Comparison of ENCODE assay signal across 19 mouse cellular contexts in the genomic region with DNA sequence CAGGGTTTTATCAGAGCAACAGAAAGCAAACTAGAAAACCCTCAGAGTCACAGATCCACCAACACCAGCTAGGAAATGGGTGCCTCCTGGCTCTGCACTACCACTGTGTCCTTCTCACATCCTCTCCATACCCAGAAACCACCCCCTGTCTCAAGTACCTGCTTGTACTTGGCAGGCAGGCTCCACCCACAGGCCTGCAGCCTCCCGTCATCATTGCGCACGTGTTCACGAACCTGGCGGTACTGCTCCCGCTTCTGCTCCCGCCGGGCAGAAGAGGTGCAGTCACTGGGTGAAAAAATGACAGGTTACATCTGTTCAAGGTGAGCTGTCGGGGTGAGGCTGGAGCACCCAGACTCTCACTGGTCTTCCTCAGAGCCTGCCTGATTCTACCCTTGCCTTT. TPM values are rescaled to one million over a fixed set of nuclear protein-coding genes. Genes with fewer than 3 reads are reported as not detected.
DNase-seq lines count a peak whose midpoint lies in the region; ATAC-seq and TF ChIP-seq lines count a peak whose summit lies in the region.
"Had no signal": no experiment of that assay in that cellular context is flagged by ENCODE, and none has a peak within 500 bp of the region (broad histone marks: within the 10 kb centered on the region; RNA-seq: fewer than 3 reads in every experiment).

No protein-coding gene starts in this region.

- no peak for ATAC-seq in liver, embryonic 12.5 days
- ATAC-seq: forebrain, embryonic 16.5 days; inflammation-experienced regulatory T-cells, adult 6 months; midbrain, embryonic 16.5 days had no signal

- no peak overlapping the region for H3ac ChIP-seq in myocyte (ENCODE audit: control insufficient read depth, insufficient read length)

- peak overlapping the region; percentile 64 for H3K9ac ChIP-seq in liver, embryonic 12.5 days
- H3K9ac ChIP-seq: heart, embryonic 15.5 days; hindbrain, embryonic 14.5 days; limb, embryonic 13.5 days; lung, embryonic 15.5 days; stomach, embryonic 15.5 days had no signal

- H3K27ac ChIP-seq in left cerebral cortex, adult 2 months = peak overlapping the region; percentile 44; the same call in 1 of the 2 replicates
- peak overlapping the region; percentile 18; the same call in 1 of the 2 replicates for H3K27ac ChIP-seq in bone marrow, adult 2 months (ENCODE audit: control insufficient read depth, insufficient read depth, low read depth, low read length, poor library complexity)
- peak overlapping the region; percentile 98 for H3K27ac ChIP-seq in liver, embryonic 12.5 days
- H3K27ac ChIP-seq: embryonic facial prominence, embryonic 10.5 days; heart, embryonic 15.5 days; hindbrain, embryonic 14.5 days; limb, embryonic 13.5 days; lung, embryonic 15.5 days; macrophage; midbrain, embryonic 10.5 days; stomach, embryonic 15.5 days had no signal

- 94% methylated on average over 9 of the region's 9 CpGs for WGBS in bone marrow, adult 2 months
- WGBS in liver, embryonic 12.5 days (ENCODE audit: insufficient replicate concordance) = 92% methylated on average over 9 of the region's 9 CpGs

- no peaks in the 10 kb centered on the region for H3K79me2 ChIP-seq in myocyte (ENCODE audit: control insufficient read depth, insufficient read depth)

- no peak overlapping the region for H3K4me3 ChIP-seq in left cerebral cortex, adult 2 months
- H3K4me3 ChIP-seq in bone marrow, adult 2 months (replicated peaks; ENCODE audit: control insufficient read depth, low read depth, low read length) = no peak overlapping the region
- H3K4me3 ChIP-seq in liver, embryonic 12.5 days = no peak overlapping the region
- no peak overlapping the region for H3K4me3 ChIP-seq in myocyte
- H3K4me3 ChIP-seq: embryonic facial prominence, embryonic 10.5 days; heart, embryonic 15.5 days; limb, embryonic 13.5 days; lung, embryonic 15.5 days; stomach, embryonic 15.5 days had no signal

- TF ChIP-seq POLR2A in bone marrow, adult 2 months (IDR thresholded peaks at IDR 0.05; ENCODE audit: borderline replicate concordance, control insufficient read depth, low read depth, low read length) = no peak
- no peak for TF ChIP-seq POLR2A in myocyte (IDR thresholded peaks at IDR 0.05; ENCODE audit: insufficient read length, low read depth)

- H3K9me3 ChIP-seq in liver, embryonic 12.5 days (replicated peaks) = no peaks in the 10 kb centered on the region
- H3K9me3 ChIP-seq: embryonic facial prominence, embryonic 10.5 days; heart, embryonic 15.5 days; limb, embryonic 13.5 days; lung, embryonic 15.5 days; midbrain, embryonic 10.5 days; stomach, embryonic 15.5 days had no signal

- intact Hi-C loops in left cerebral cortex, adult 2 months (cut with DNase I) = no loop called here

- no peak for DNase-seq in left cerebral cortex, adult 2 months (ENCODE audit: extremely low spot score in 1 of 2, low spot score in 2 of 2)
- no peak for DNase-seq in left cerebral cortex, adult 11 months (ENCODE audit: low spot score)
- DNase-seq in testis, postnatal 10 days (ENCODE audit: low spot score) = no peak
- no peak for DNase-seq in right cerebral cortex, postnatal 25 days
- DNase-seq: heart, postnatal 36 days had no signal

- peak overlapping the region; percentile 66 for H3K4me2 ChIP-seq in liver, embryonic 12.5 days
- no peak overlapping the region for H3K4me2 ChIP-seq in myocyte (ENCODE audit: low read depth)
- H3K4me2 ChIP-seq: heart, embryonic 15.5 days; hindbrain, embryonic 14.5 days; limb, embryonic 13.5 days; lung, embryonic 15.5 days; stomach, embryonic 15.5 days had no signal

- no peak for TF ChIP-seq CTCF in left cerebral cortex, adult 2 months (IDR thresholded peaks at IDR 0.05)
- TF ChIP-seq CTCF in bone marrow, adult 2 months (IDR thresholded peaks at IDR 0.05; ENCODE audit: control insufficient read depth, insufficient read depth, low read length) = no peak

- H3K27me3 ChIP-seq in liver, embryonic 12.5 days (replicated peaks) = no peaks in the 10 kb centered on the region
- no peaks in the 10 kb centered on the region for H3K27me3 ChIP-seq in myocyte (ENCODE audit: control insufficient read depth, insufficient read depth, insufficient read length)
- H3K27me3 ChIP-seq: heart, embryonic 15.5 days; limb, embryonic 13.5 days; lung, embryonic 15.5 days; stomach, embryonic 15.5 days had no signal

- peaks cover 4% of the 10 kb centered on the region; the same call in 1 of the 2 replicates for H3K4me1 ChIP-seq in bone marrow, adult 2 months (ENCODE audit: control insufficient read depth, insufficient read depth, low read length)
- H3K4me1 ChIP-seq in liver, embryonic 12.5 days = peaks cover 39% of the 10 kb centered on the region
- H3K4me1 ChIP-seq: embryonic facial prominence, embryonic 10.5 days; limb, embryonic 13.5 days; lung, embryonic 15.5 days; midbrain, embryonic 10.5 days; stomach, embryonic 15.5 days had no signal

- peaks cover 100% of the 10 kb centered on the region for H3K36me3 ChIP-seq in liver, embryonic 12.5 days
- peaks cover 39% of the 10 kb centered on the region for H3K36me3 ChIP-seq in myocyte (ENCODE audit: control insufficient read depth, insufficient read depth)

TF ChIP-seq in myocyte, 11 proteins besides CTCF, POLR2A, EP300 and RAD21:
- TF ChIP-seq E2F4 (IDR thresholded peaks at IDR 0.05; ENCODE audit: insufficient read depth) (no peak), TCF12 (IDR thresholded peaks at IDR 0.05; ENCODE audit: insufficient read depth, poor library complexity, severe bottlenecking) (no peak), MAX (IDR thresholded peaks at IDR 0.05; ENCODE audit: low read depth) (no peak), POLR2AphosphoS2 (IDR thresholded peaks at IDR 0.05; ENCODE audit: insufficient read length, low read depth) (peak; percentile 50), TCF3 (IDR thresholded peaks at IDR 0.05; ENCODE audit: insufficient read length, low read depth) (no peak)
TF ChIP-seq in myocyte: peak in this region for 1.

RNA-seq across cellular contexts. Expression of gene Nme3, which starts 7.5 kb away (rescaled TPM):
- 10 to 100 TPM; 46.5 to 51.2 TPM for total RNA-seq in left cerebral cortex, adult 2 months (2021)
- polyA plus RNA-seq in bone marrow, adult 2 months (2011; ENCODE audit: insufficient read depth, insufficient read length, low replicate concordance, missing spikeins) = 51.7 and 64.3 TPM in 2 replicates
- polyA plus RNA-seq in liver, embryonic 12.5 days (2016; fragmentation: Nextera tagmentation; extraction: Ambion mirVana) = 67.9 and 68.8 TPM in 2 replicates
- polyA plus RNA-seq in myocyte (2012; fragmentation: generic; extraction: Trizol) = 23.7 TPM

RNA-seq across cellular contexts. Expression of gene Mrps34, which starts 8.9 kb away (rescaled TPM):
- total RNA-seq in left cerebral cortex, adult 2 months (2021) = 10 to 100 TPM; 67.6 to 72.1 TPM
- 23.4 and 43.9 TPM in 2 replicates for polyA plus RNA-seq in bone marrow, adult 2 months (2011; ENCODE audit: insufficient read depth, insufficient read length, low replicate concordance, missing spikeins)
- polyA plus RNA-seq in liver, embryonic 12.5 days (2016; fragmentation: Nextera tagmentation; extraction: Ambion mirVana) = 101 and 106 TPM in 2 replicates
- polyA plus RNA-seq in myocyte (2012; fragmentation: generic; extraction: Trizol) = 142 TPM

RNA-seq across cellular contexts. Expression of gene Eme2, which starts 8.9 kb away (rescaled TPM):
- 10 to 100 TPM; 54.8 to 55.2 TPM for total RNA-seq in left cerebral cortex, adult 2 months (2021)
- 8.2 and 35.6 TPM in 2 replicates for polyA plus RNA-seq in bone marrow, adult 2 months (2011; ENCODE audit: insufficient read depth, insufficient read length, low replicate concordance, missing spikeins)
- polyA plus RNA-seq in liver, embryonic 12.5 days (2016; fragmentation: Nextera tagmentation; extraction: Ambion mirVana) = 20.3 and 21.4 TPM in 2 replicates
- 12.5 TPM for polyA plus RNA-seq in myocyte (2012; fragmentation: generic; extraction: Trizol)

RNA-seq across cellular contexts. Expression of gene Spsb3, which starts 17.3 kb away (rescaled TPM):
- 10 to 100 TPM; 58.6 to 63.3 TPM for total RNA-seq in left cerebral cortex, adult 2 months (2021)
- polyA plus RNA-seq in bone marrow, adult 2 months (2011; ENCODE audit: insufficient read depth, insufficient read length, low replicate concordance, missing spikeins) = 37.8 and 47.2 TPM in 2 replicates
- polyA plus RNA-seq in liver, embryonic 12.5 days (2016; fragmentation: Nextera tagmentation; extraction: Ambion mirVana) = 37.5 and 40.0 TPM in 2 replicates
- 46.6 TPM for polyA plus RNA-seq in myocyte (2012; fragmentation: generic; extraction: Trizol)

RNA-seq across cellular contexts. Expression of gene Nubp2, which starts 17.6 kb away (rescaled TPM):
- total RNA-seq in left cerebral cortex, adult 2 months (2021) = 10 to 100 TPM; 30.7 to 32.4 TPM
- 34.2 and 45.6 TPM in 2 replicates for polyA plus RNA-seq in bone marrow, adult 2 months (2011; ENCODE audit: insufficient read depth, insufficient read length, low replicate concordance, missing spikeins)
- polyA plus RNA-seq in liver, embryonic 12.5 days (2016; fragmentation: Nextera tagmentation; extraction: Ambion mirVana) = 97.7 and 108 TPM in 2 replicates
- polyA plus RNA-seq in myocyte (2012; fragmentation: generic; extraction: Trizol) = 38.5 TPM

Comparison
In these comparisons a context has a peak if more than half of its experiments do, and no peak if none do; other contexts are left out.
1. H3K27ac ChIP-seq: peak in every context shown above with its lines; median percentile 98 in liver, embryonic 12.5 days; 44 in left cerebral cortex, adult 2 months; 18 in bone marrow, adult 2 months.